Mouse (Mus musculus): Measurements from ENCODE around the gene Clspn. TPM values are rescaled to one million over a fixed set of nuclear protein-coding genes. Genes with fewer than 3 reads are reported as not detected.
A peak's percentile ranks its signal among the peaks of the same experiment; 100 is the strongest.

Gene Clspn
- polyA plus RNA-seq, 1 experiment from 2014 or later, result 8.3 TPM

DNA sequence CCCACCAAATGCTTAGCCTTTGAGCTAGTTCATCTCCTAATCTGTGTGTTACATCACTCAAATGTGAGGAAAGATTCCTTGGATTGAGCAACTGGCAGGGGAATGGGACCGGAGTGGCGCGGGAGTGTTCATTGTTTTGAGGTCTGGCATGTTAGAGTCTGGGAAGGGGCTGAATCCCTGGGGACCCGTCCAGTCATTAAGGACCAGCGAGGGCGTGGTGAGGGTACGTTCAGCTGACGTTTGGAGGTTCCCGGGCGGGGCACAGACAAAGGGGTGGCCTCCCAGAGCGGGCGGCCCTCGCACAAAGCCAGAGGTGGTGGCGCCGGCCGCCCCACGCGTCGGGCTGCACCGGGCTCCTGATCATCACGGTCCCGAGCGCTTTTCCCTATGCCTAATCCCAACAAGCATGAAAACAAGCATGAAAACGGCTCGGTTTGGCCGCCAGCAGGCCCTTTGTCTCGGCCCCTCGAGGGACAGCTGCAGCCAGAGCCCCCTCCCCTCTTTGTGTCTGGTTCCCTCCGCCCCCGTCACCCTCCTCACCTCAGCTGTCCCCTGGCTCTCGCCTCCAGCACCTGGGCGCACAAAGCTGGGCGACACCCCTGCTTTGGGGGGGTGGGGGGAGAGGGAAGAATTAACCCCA lies 63.1 kb downstream of the Clspn start:
- peak; percentile 16; the same call in 1 of the 2 replicates for ATAC-seq
- Histone ChIP-seq H3K4me3 (ENCODE audit: low read depth, low read length) (peak overlapping the region; percentile 22), H3K27ac (ENCODE audit: low read depth, low read length) (no peak overlapping the region), H3K4me1 (replicated peaks; ENCODE audit: control insufficient read depth, insufficient read depth, low read length) (no peaks in the 10 kb centered on the region), H3K9me3 (ENCODE audit: control insufficient read depth) (no peaks in the 10 kb centered on the region), H3K4me2 (replicated peaks; ENCODE audit: low read depth) (peak overlapping the region; percentile 61), H3K27me3 (replicated peaks; ENCODE audit: control insufficient read depth, insufficient read depth, low read length) (peaks cover 13% of the 10 kb centered on the region; the same call in 1 of the 2 replicates), H3K36me3 (ENCODE audit: control insufficient read depth, insufficient read depth) (no peaks in the 10 kb centered on the region), H3K9ac (ENCODE audit: low read depth, low read length) (0 out of 2 replicates have a peak overlapping the region, but pooled peaks have one; percentile 37)
- no peak for TF ChIP-seq CTCF (IDR thresholded peaks at IDR 0.05; ENCODE audit: low read depth)
- WGBS, result 4% methylated on average over 32 of the region's 33 CpGs

DNA sequence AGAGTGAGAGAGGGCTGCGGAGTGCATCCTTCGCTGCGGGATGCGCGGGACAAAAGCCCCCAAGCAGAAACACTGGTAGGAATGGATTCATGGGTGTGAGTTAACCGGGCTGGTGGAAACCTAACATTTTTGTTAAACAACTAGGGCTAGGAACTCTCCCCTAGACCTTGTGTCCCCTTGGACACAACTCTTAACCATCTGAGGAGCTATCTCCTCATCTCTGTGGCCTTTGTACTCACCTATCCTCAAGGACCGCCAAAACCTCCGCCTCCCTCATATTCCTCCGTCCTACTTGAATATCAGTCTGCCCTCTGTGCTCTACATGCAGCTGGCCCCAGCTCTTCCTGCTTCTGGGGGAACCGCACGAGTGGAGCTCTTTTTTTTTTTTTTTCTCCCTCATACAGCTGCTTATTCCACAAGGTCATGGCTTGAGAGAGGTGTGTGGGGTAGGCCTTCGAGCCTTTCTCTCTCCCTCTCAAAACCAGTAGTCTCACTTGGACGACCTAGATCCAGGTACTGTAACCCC lies 63.7 kb downstream of the Clspn start:
- Histone ChIP-seq H3K9ac (ENCODE audit: low read depth, low read length) (no peak overlapping the region), H3K36me3 (ENCODE audit: control insufficient read depth, insufficient read depth) (no peaks in the 10 kb centered on the region), H3K27me3 (replicated peaks; ENCODE audit: control insufficient read depth, insufficient read depth, low read length) (peaks cover 13% of the 10 kb centered on the region; the same call in 1 of the 2 replicates), H3K4me1 (replicated peaks; ENCODE audit: control insufficient read depth, insufficient read depth, low read length) (no peaks in the 10 kb centered on the region), H3K4me2 (replicated peaks; ENCODE audit: low read depth) (peak overlapping the region; percentile 61), H3K9me3 (ENCODE audit: control insufficient read depth) (no peaks in the 10 kb centered on the region), H3K4me3 (ENCODE audit: low read depth, low read length) (no peak overlapping the region), H3K27ac (ENCODE audit: low read depth, low read length) (no peak overlapping the region)
- no peak for ATAC-seq
- WGBS, result 25% methylated on average over 13 of the region's 13 CpGs
- TF ChIP-seq CTCF (IDR thresholded peaks at IDR 0.05; ENCODE audit: low read depth), result no peak

DNA sequence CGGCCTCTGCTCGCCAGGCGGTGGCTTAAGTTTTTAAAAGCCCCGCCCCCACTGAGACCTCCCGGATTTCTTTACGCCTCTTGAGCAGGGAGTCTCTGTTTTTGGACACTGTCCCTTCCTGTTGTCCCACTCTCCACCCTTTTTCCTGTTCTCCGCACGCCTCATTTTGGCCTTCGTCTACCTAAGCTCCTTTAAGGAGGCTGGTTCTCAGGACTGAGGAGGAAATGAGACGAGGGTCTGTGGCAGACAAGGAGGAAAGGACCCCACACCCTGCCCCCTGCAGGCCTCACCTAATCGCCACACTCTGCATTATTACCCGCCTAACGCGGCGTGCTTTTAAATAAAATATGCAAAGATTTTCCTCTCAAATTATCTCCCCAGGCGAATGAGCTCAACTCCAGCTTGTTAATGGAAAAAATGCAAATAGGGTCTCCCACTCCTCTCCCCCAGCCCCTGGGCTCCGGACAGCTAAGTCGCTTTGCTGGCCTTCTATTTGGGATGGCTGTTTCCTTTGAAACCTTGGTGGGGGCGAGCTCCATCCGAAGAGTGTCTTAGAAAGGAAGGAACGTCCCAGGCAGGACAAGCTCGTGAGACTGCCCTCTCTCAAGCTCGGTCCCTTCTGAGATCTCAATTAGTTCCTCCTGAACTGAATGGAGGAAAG lies 70.4 kb downstream of the Clspn start:
- peak overlapping the region; percentile 37 for H3K4me2 ChIP-seq (replicated peaks; ENCODE audit: low read depth)
- 12% methylated on average over 23 of the region's 23 CpGs for WGBS
- H3K4me3 ChIP-seq (ENCODE audit: low read depth, low read length), result 0 out of 2 replicates have a peak overlapping the region, but pooled peaks have one; percentile 1
- no peaks in the 10 kb centered on the region for H3K9me3 ChIP-seq (ENCODE audit: control insufficient read depth)
- H3K27ac ChIP-seq (ENCODE audit: low read depth, low read length), result no peak overlapping the region
- ATAC-seq, result no peak
- H3K4me1 ChIP-seq (replicated peaks; ENCODE audit: control insufficient read depth, insufficient read depth, low read length), result no peaks in the 10 kb centered on the region
- no peaks in the 10 kb centered on the region for H3K36me3 ChIP-seq (ENCODE audit: control insufficient read depth, insufficient read depth)
- peak; percentile 47 for TF ChIP-seq CTCF (IDR thresholded peaks at IDR 0.05; ENCODE audit: low read depth)
- no peak overlapping the region for H3K9ac ChIP-seq (ENCODE audit: low read depth, low read length)
- H3K27me3 ChIP-seq (replicated peaks; ENCODE audit: control insufficient read depth, insufficient read depth, low read length), result no peaks in the 10 kb centered on the region; the same call in 1 of the 2 replicates

DNA sequence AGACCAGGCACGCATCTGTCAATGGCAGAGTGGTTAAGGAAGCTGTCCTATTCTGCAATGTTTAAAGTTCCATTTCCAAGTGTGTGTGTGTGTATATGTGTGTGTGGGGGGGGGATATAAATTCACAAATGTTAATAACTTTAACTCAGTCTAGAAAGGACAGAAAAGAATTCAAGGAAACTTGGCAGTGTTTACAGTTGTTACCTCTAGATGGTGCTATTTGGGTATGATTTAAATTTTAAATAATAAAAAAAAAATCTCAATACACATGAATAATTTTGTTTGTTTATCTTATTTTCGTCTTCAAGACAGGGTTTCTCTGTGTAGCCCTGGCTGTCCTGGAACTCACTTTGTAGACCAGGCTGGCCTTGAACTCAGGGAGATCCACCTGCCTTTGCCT lies 75.2 kb downstream of the Clspn start:
- ATAC-seq, result no peak
- H3K4me2 ChIP-seq (replicated peaks; ENCODE audit: low read depth), result no peak overlapping the region
- H3K27ac ChIP-seq (ENCODE audit: low read depth, low read length), result no peak overlapping the region
- no peak overlapping the region for H3K4me3 ChIP-seq (ENCODE audit: low read depth, low read length)
- no peaks in the 10 kb centered on the region for H3K4me1 ChIP-seq (replicated peaks; ENCODE audit: control insufficient read depth, insufficient read depth, low read length)
- H3K9me3 ChIP-seq (ENCODE audit: control insufficient read depth), result no peaks in the 10 kb centered on the region
- peak; percentile 34; the same call in 1 of the 2 replicates for TF ChIP-seq CTCF (IDR thresholded peaks at IDR 0.05; ENCODE audit: low read depth)
- no peaks in the 10 kb centered on the region for H3K36me3 ChIP-seq (ENCODE audit: control insufficient read depth, insufficient read depth)
- no peak overlapping the region for H3K9ac ChIP-seq (ENCODE audit: low read depth, low read length)
- H3K27me3 ChIP-seq (replicated peaks; ENCODE audit: control insufficient read depth, insufficient read depth, low read length), result peaks cover 3% of the 10 kb centered on the region; the same call in 1 of the 2 replicates
- WGBS, result 30% methylated on average over 2 of the region's 2 CpGs

GRCm38 (mm10) chr4:126632668-126633067 lies 75.9 kb downstream of the Clspn start:
- no peaks in the 10 kb centered on the region for H3K4me1 ChIP-seq (replicated peaks; ENCODE audit: control insufficient read depth, insufficient read depth, low read length)
- H3K36me3 ChIP-seq (ENCODE audit: control insufficient read depth, insufficient read depth), result no peaks in the 10 kb centered on the region
- no peak overlapping the region for H3K9ac ChIP-seq (ENCODE audit: low read depth, low read length)
- ATAC-seq, result no peak
- no peaks in the 10 kb centered on the region for H3K9me3 ChIP-seq (ENCODE audit: control insufficient read depth)
- no peak overlapping the region for H3K4me3 ChIP-seq (ENCODE audit: low read depth, low read length)
- H3K27me3 ChIP-seq (replicated peaks; ENCODE audit: control insufficient read depth, insufficient read depth, low read length), result peaks cover 3% of the 10 kb centered on the region; the same call in 1 of the 2 replicates
- H3K4me2 ChIP-seq (replicated peaks; ENCODE audit: low read depth), result no peak overlapping the region
- 58% methylated on average over 3 of the region's 3 CpGs for WGBS
- no peak for TF ChIP-seq CTCF (IDR thresholded peaks at IDR 0.05; ENCODE audit: low read depth)
- H3K27ac ChIP-seq (ENCODE audit: low read depth, low read length), result no peak overlapping the region

DNA sequence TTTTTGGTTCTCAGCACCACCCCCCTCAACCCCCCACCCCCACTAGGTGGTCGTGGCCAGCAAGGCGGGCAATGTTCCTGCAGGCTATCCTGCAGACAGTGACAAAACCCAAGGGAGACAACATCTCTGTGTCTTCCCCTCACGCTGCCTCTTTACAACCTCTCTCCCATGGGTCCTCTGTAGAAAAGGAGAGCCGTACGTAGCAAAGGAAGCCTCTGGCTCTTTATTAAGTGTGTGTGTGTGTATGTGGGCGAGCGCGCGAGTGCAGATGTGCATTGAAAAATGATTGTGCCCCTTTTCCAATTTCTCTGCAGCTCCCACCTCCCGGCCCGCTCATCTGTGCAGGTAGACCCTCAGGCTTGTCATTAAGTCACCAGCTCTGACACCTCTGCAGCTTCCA lies 79.6 kb downstream of the Clspn start:
- Histone ChIP-seq H3K36me3 (ENCODE audit: control insufficient read depth, insufficient read depth) (no peaks in the 10 kb centered on the region), H3K27me3 (replicated peaks; ENCODE audit: control insufficient read depth, insufficient read depth, low read length) (0 out of 2 replicates have a peak, but pooled peaks cover 3% of the 10 kb centered on the region), H3K4me1 (replicated peaks; ENCODE audit: control insufficient read depth, insufficient read depth, low read length) (no peaks in the 10 kb centered on the region), H3K4me3 (ENCODE audit: low read depth, low read length) (no peak overlapping the region), H3K27ac (ENCODE audit: low read depth, low read length) (no peak overlapping the region), H3K9ac (ENCODE audit: low read depth, low read length) (no peak overlapping the region), H3K4me2 (replicated peaks; ENCODE audit: low read depth) (no peak overlapping the region), H3K9me3 (ENCODE audit: control insufficient read depth) (no peaks in the 10 kb centered on the region)
- TF ChIP-seq CTCF (IDR thresholded peaks at IDR 0.05; ENCODE audit: low read depth), result no peak
- no peak for ATAC-seq
- WGBS, result 26% methylated on average over 11 of the region's 11 CpGs

All from intestine, postnatal 0 days (tissue).